18 mouse cellular contexts compared by ENCODE assay signal in the genomic region with DNA sequence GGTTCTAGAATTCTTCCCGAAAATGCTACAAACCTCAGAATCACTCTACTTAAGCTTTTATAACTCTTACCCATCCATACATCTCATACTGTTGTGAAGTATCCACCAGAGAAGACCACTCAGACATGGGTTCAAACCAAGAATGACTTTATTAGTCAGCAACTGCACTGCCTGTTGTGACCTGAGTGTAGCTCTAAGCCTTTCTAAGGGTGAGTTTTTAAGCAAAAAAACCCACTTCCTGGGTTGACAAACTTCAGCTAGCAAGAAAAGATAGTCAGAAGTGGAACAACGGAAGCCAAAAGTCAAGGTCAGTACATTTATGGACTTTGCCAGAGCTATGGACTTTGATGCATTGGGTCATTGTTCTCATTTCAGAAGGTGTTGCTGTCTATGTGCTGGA.
"Had no signal": no experiment of that assay in that cellular context is flagged by ENCODE, and none has a peak within 500 bp of the region (broad histone marks: within the 10 kb centered on the region; RNA-seq: fewer than 3 reads in every experiment).

No protein-coding gene starts in this region.

- DNase-seq: gastrocnemius, adult 2 months; gastrocnemius, postnatal 10 days; gastrocnemius, postnatal 36 days; heart, adult 11 months; heart, adult 2 months; heart, postnatal 14 days; heart, postnatal 36 days; kidney, adult 11 months; kidney, adult 2 months; kidney, adult 9 months; kidney, postnatal 14 days; kidney, postnatal 36 days; layer of hippocampus, adult 9-11 months; layer of hippocampus, postnatal 36 days; left cerebral cortex, postnatal 4 days had no signal

- ATAC-seq: hindbrain, postnatal 0 days; intestine, embryonic 16.5 days; liver, embryonic 12.5 days had no signal
